Mouse (Mus musculus) liver, adult 2 months (tissue): ENCODE measurements around the gene Cdkn2c. TPM values are rescaled to one million over a fixed set of nuclear protein-coding genes. Genes with fewer than 3 reads are reported as not detected.

Experiments
- DNase-seq: peaks from one replicate; pipeline ENCODE4 v3.0.0-alpha.2; 2011; ENCODE audit warnings: low read depth, low spot score; ENCODE audit errors: extremely low read depth
- H3K27ac ChIP-seq: fragments of 200-500 bp; replicated peaks from 2 replicates; pipeline ENCODE4 v1.5.1; 2012; ENCODE audit warnings: low read depth, mild to moderate bottlenecking, control low read depth, inconsistent platforms, low read length; ENCODE audit not compliant: insufficient read depth
- H3K27me3 ChIP-seq: fragments of 200-500 bp; 2 replicates; pipeline ENCODE4 v1.6.1; 2012; ENCODE audit warnings: mild to moderate bottlenecking, moderate library complexity, low read length, inconsistent platforms; ENCODE audit not compliant: control insufficient read depth, insufficient read depth
- H3K36me3 ChIP-seq: fragments of 200-500 bp; 2 replicates; pipeline ENCODE4 v1.6.1; 2012; ENCODE audit warnings: low read length, inconsistent platforms; ENCODE audit not compliant: control insufficient read depth, insufficient read depth
- H3K4me1 ChIP-seq: fragments of 200-500 bp; 2 replicates; pipeline ENCODE4 v1.6.1; 2011; ENCODE audit warnings: low read length; ENCODE audit not compliant: control insufficient read depth, insufficient read depth
- H3K4me3 ChIP-seq: fragments of 200-500 bp; 2 replicates; pipeline ENCODE4 v1.5.1; 2011; ENCODE audit warnings: low read depth, mild to moderate bottlenecking, control low read depth, low read length, moderate library complexity; ENCODE audit not compliant: insufficient read depth
- H3K79me2 ChIP-seq: fragments of 200-500 bp; 2 replicates; pipeline ENCODE4 v1.6.1; 2012; ENCODE audit warnings: inconsistent platforms, mild to moderate bottlenecking, low read length, moderate library complexity; ENCODE audit not compliant: control insufficient read depth, insufficient read depth
- H3K9ac ChIP-seq: fragments of 200-500 bp; 2 replicates; pipeline ENCODE4 v1.6.1; 2012; ENCODE audit warnings: low read depth, mild to moderate bottlenecking, control low read depth, inconsistent platforms, low read length
- CTCF ChIP-seq: fragments of 200-500 bp; IDR thresholded peaks from 2 replicates; pipeline ENCODE4 v1.5.1; 2011; ENCODE audit warnings: low read depth, low read length, control low read depth
- POLR2A ChIP-seq: fragments of 200-500 bp; IDR thresholded peaks from 2 replicates; pipeline ENCODE4 v1.6.1; 2011; ENCODE audit warnings: low read length, control low read depth; ENCODE audit not compliant: insufficient read depth; ENCODE audit errors: extremely low read depth
- WGBS: fragments of 180-500 bp; shearing (Covaris S2); methylation state at CpG from one replicate; pipeline ENCODE4 v1.1.7; 2018; 5-methylcytosine and 5-hydroxymethylcytosine counted together
- polyA plus RNA-seq: library from polyadenylated mRNA; depleted of rRNA; stranded (reverse); fragments of >200 nt; gene quantifications from 2 replicates; pipeline ENCODE4 v1.2.3, GENCODE M21; 2012
- total RNA-seq: library from RNA; depleted of rRNA; stranded (reverse); fragments of >200 nt; gene quantifications from 2 replicates; pipeline ENCODE4 v1.2.3, GENCODE M21; 2014

Gene Cdkn2c
- total and polyA plus RNA-seq, 2 experiments: 2.8 to 12.5 TPM

DNA sequence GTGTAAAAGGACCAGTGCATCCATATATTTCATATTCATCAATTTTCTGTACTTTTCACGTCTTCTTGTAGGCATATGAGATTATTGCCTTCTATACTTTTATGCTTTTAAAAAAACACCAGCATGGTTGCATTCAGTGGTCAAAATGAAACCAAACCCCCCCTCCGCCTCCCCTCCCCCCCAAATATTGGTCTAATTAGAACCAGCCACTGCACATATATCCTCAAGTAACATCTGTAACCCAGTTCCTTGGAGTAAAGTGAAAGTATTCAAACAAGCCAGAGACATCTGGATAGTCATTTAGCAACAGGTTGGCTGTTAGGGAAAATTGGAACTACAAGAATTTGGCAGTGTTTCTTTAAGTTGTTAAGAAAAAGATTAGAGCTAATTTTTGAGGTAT, 529 bp upstream of the Cdkn2c start:
- no peak for TF ChIP-seq POLR2A
- Histone ChIP-seq H3K27ac (no peak overlapping the region), H3K79me2 (no peaks in the 10 kb centered on the region), H3K27me3 (no peaks in the 10 kb centered on the region), H3K9ac (no peak overlapping the region), H3K36me3 (no peaks in the 10 kb centered on the region), H3K4me3 (no peak overlapping the region), H3K4me1 (no peaks in the 10 kb centered on the region; the same call in 1 of the 2 replicates)
- DNase-seq: no peak
- WGBS: 51% methylated on average over 2 of the region's 2 CpGs

DNA sequence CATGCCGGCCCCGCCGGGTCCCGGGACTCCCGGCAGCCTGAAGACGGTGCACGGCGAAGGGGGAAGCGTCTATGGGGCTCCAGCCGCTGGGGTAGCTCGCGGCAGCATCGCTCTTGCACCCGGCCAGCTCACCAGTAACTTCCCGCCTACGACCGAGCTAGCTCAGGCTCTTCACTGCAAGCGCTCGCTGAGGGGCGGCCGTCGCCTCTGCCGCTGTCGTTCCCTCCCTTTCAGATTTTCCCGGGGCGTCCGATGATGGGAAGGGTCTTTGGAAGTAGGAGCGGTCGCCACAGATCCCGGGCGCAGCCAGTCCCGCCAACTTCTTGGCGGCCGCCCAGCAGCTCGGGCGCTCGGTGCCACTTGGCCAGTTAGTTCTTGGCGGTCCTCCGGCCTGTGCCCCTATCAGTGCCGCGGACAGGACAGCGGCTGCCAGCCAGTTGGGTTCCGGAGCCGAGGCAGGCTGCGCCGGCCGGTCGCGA, 968 bp downstream of the Cdkn2c start:
- under 1% methylated on average over 49 of the region's 49 CpGs for WGBS
- Histone ChIP-seq H3K36me3 (no peaks in the 10 kb centered on the region), H3K27me3 (no peaks in the 10 kb centered on the region), H3K4me1 (no peaks in the 10 kb centered on the region; the same call in 1 of the 2 replicates), H3K79me2 (peaks cover 4% of the 10 kb centered on the region; the same call in 1 of the 2 replicates), H3K27ac (peak overlapping the region; percentile 55), H3K9ac (peak overlapping the region; percentile 75), H3K4me3 (peak overlapping the region; percentile 96)
- TF ChIP-seq POLR2A (no peak), CTCF (no peak)
- no peak for DNase-seq

DNA sequence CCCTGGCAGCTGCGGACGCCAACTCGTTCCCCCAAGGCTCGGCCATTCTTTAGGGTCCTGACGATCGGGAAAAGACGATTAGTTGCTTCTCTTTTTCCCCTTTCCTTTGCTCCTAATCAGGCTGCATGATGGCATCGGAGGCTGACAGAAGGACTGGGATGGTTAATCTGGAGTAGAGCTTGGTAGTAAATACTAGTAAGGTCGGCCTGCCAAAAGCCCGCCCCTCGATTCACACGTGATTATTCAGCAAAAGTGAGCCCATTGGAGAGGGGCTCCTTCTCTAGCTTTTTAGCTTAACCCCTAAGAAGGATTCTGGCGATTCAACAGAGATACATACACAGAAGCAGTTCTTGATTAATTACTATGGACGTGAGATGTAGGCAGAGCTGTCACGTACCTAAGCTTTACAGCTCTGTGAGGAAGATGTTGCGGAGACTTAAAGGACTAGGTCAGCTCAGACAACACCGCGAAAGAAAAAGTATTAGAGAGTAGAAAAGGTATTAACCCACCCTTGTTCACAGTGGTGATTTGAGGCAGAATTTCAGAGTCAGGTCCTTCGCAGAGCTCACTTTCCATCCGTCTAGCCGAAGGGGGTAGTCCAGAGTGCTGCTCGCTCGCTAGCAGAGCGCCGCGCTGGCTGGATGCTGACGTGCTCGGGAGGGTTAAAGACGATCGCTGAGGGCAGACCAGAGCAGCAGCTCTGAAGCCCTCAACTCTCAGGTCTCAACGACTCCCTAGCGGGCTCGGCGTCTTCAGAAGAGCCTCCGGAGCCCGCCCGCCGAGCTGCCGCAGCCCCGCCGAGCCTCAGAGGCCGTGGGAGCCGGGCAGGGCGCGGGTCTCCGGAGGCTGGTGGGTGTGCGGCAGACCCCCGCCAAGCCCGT, 1.6 kb downstream of the Cdkn2c start:
- H3K27ac ChIP-seq: peak overlapping the region; percentile 64
- H3K4me1 ChIP-seq: no peaks in the 10 kb centered on the region; the same call in 1 of the 2 replicates
- TF ChIP-seq CTCF (no peak), POLR2A (no peak)
- H3K4me3 ChIP-seq: peak overlapping the region; percentile 96
- H3K9ac ChIP-seq: peak overlapping the region; percentile 80
- H3K79me2 ChIP-seq: peaks cover 4% of the 10 kb centered on the region; the same call in 1 of the 2 replicates
- peak; percentile 66 for DNase-seq
- WGBS: 1% methylated on average over 49 of the region's 49 CpGs
- no peaks in the 10 kb centered on the region for H3K36me3 ChIP-seq
- no peaks in the 10 kb centered on the region for H3K27me3 ChIP-seq

DNA sequence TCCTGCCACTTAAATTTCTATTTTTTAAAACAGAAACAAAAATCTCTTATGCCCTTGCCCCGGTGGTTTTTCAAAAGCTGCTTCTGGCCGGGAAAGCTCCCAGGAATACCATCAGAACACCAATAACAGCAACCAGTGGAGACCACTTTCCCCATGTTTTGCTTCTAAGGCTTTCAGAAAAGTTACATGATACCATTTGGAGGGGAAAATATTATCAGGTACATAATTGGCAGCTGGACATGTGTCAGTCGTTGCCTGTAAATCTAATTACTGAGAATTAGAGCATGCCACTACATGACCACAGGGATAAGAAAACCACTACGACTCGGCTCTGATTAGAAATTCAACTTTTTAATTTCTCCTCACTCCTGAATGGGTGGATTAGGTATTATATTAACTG, 2.9 kb downstream of the Cdkn2c start:
- Histone ChIP-seq H3K27ac (no peak overlapping the region), H3K9ac (no peak overlapping the region), H3K79me2 (peaks cover 4% of the 10 kb centered on the region; the same call in 1 of the 2 replicates), H3K36me3 (no peaks in the 10 kb centered on the region), H3K27me3 (no peaks in the 10 kb centered on the region), H3K4me1 (no peaks in the 10 kb centered on the region; the same call in 1 of the 2 replicates), H3K4me3 (peak overlapping the region; percentile 96; the same call in 1 of the 2 replicates)
- 24% methylated on average over 5 of the region's 5 CpGs for WGBS
- TF ChIP-seq POLR2A (no peak), CTCF (no peak)
- no peak for DNase-seq

DNA sequence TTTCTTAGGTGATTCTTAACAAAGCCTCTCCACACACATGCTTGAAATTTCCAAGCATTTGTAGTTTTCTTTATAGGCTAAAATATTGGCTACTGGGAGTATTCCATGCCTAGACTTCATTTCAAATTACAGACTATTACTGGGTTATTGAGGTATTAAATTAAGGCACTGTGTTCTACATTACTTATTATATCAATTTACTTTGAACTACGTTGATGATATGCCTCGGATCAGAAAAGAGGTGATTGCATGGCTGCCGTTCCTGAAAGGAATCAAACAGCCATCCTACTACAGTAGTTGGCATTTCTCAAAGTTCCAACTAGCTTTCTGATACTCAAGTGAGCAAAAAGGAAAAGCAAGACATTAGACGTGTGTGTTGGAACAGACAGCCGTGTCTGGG, 4.7 kb downstream of the Cdkn2c start:
- H3K9ac ChIP-seq: no peak overlapping the region
- no peaks in the 10 kb centered on the region for H3K36me3 ChIP-seq
- H3K79me2 ChIP-seq: peaks cover 4% of the 10 kb centered on the region; the same call in 1 of the 2 replicates
- no peak for DNase-seq
- TF ChIP-seq POLR2A: no peak
- no peak for TF ChIP-seq CTCF
- H3K27me3 ChIP-seq: no peaks in the 10 kb centered on the region
- 77% methylated on average over 5 of the region's 5 CpGs for WGBS
- peaks cover 2% of the 10 kb centered on the region for H3K4me1 ChIP-seq
- no peak overlapping the region for H3K4me3 ChIP-seq
- no peak overlapping the region for H3K27ac ChIP-seq

DNA sequence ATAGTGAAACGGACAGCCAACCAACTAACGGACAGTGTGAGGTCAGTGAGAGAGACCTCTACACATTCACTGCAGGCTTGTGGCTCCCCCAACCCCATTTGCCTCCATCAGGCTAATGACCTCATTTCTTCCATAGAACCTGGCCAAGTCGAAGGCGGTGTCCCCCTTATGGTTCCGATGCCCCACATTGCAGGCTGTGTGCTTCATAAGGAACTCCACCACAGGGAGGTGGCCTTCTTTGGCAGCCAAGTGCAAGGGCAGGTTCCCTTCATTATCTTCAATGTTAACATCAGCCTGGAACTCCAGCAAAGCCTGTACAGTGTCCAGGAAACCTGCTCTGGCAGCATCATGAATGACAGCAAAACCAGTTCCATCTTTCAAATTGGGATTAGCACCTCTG, 5.8 kb downstream of the Cdkn2c start:
- DNase-seq: no peak
- H3K4me1 ChIP-seq: peaks cover 2% of the 10 kb centered on the region
- TF ChIP-seq CTCF: no peak
- no peak for TF ChIP-seq POLR2A
- no peaks in the 10 kb centered on the region for H3K27me3 ChIP-seq
- H3K27ac ChIP-seq: no peak overlapping the region
- H3K9ac ChIP-seq: no peak overlapping the region
- no peak overlapping the region for H3K4me3 ChIP-seq
- H3K36me3 ChIP-seq: no peaks in the 10 kb centered on the region
- WGBS: 68% methylated on average over 5 of the region's 5 CpGs
- peaks cover 4% of the 10 kb centered on the region; the same call in 1 of the 2 replicates for H3K79me2 ChIP-seq
